Mouse (Mus musculus) MEL (cell line): ENCODE measurements around the gene Krtap16-1. TPM values are rescaled to one million over a fixed set of nuclear protein-coding genes. Genes with fewer than 3 reads are reported as not detected.

ENCODE experiments used
- DNase-seq: peaks from one replicate; pipeline ENCODE4 v3.0.0; 2011; ENCODE audit warnings: low read depth, low spot score
- H3K27ac ChIP-seq: 2 replicates; pipeline ENCODE4 v1.5.1; 2012; ENCODE audit warnings: low read depth, mild to moderate bottlenecking, control low read depth, low read length, moderate library complexity; ENCODE audit not compliant: control insufficient read depth
- H3K27me3 ChIP-seq, 2 experiments: fragments of 150-350 bp in 1 of 2; sonication (generic) in 1 of 2; 2 replicates each; pipeline ENCODE4 v1.6.1; 2012; ENCODE audit warnings: low read length in 2 of 2, mild to moderate bottlenecking in 2 of 2, improper control_type of control experiment in 1 of 2, moderate library complexity in 1 of 2; ENCODE audit not compliant: insufficient read depth in 2 of 2, control insufficient read depth in 1 of 2
- H3K36me3 ChIP-seq, 2 experiments: 2 replicates each; pipeline ENCODE4 v1.6.1; 2012 to 2014; ENCODE audit warnings: low read length in 2 of 2, improper control_type of control experiment in 1 of 2, inconsistent platforms in 1 of 2, mild to moderate bottlenecking in 1 of 2; ENCODE audit not compliant: insufficient read depth in 2 of 2, control insufficient read depth in 1 of 2
- H3K4me1 ChIP-seq, 2 experiments: fragments of 150-350 bp in 1 of 2; sonication (generic) in 1 of 2; 2 replicates each; pipeline ENCODE4 v1.6.1; 2012; ENCODE audit warnings: low read length in 2 of 2, improper control_type of control experiment in 1 of 2, mild to moderate bottlenecking in 1 of 2; ENCODE audit not compliant: insufficient read depth in 2 of 2, control insufficient read depth in 1 of 2
- H3K4me3 ChIP-seq, 2 experiments: fragments of 150-350 bp in 1 of 2; sonication (generic) in 1 of 2; 2 replicates each; pipeline ENCODE4 v1.5.1; 2012; ENCODE audit warnings: low read depth in 2 of 2, low read length in 2 of 2, mild to moderate bottlenecking in 2 of 2, moderate library complexity in 2 of 2, control low read depth in 1 of 2, improper control_type of control experiment in 1 of 2; ENCODE audit not compliant: control insufficient read depth in 1 of 2, insufficient read depth in 1 of 2
- H3K79me2 ChIP-seq: 2 replicates; pipeline ENCODE4 v1.6.1; 2012; ENCODE audit warnings: mild to moderate bottlenecking, low read length, moderate library complexity; ENCODE audit not compliant: control insufficient read depth, poor library complexity, insufficient read depth
- H3K9ac ChIP-seq: 2 replicates; pipeline ENCODE4 v1.6.1; 2012; ENCODE audit warnings: low read depth, mild to moderate bottlenecking, control low read depth, low read length, moderate library complexity; ENCODE audit not compliant: control insufficient read depth, poor library complexity, severe bottlenecking
- H3K9me3 ChIP-seq: fragments of 150-350 bp; sonication (generic); replicated peaks from 2 replicates; pipeline ENCODE4 v1.6.1; 2012; ENCODE audit warnings: mild to moderate bottlenecking, low read length, improper control_type of control experiment, moderate library complexity; ENCODE audit not compliant: insufficient read depth
- BHLHE40 ChIP-seq: IDR thresholded peaks from 2 replicates; pipeline ENCODE4 v1.6.1; 2012; ENCODE audit warnings: low read depth, mild to moderate bottlenecking, inconsistent platforms, low read length, improper control_type of control experiment, borderline replicate concordance
- CHD1 ChIP-seq: IDR thresholded peaks from 2 replicates; pipeline ENCODE4 v1.6.1; 2012; ENCODE audit warnings: low read depth, mild to moderate bottlenecking, inconsistent platforms, low read length, improper control_type of control experiment
- ELF1 ChIP-seq: IDR thresholded peaks from 2 replicates; pipeline ENCODE4 v1.6.1; 2014; ENCODE audit warnings: low read depth, mild to moderate bottlenecking, inconsistent platforms, low read length, improper control_type of control experiment, moderate library complexity
- EP300 ChIP-seq, 2 experiments: IDR thresholded peaks; 2 replicates each; pipeline ENCODE4 v1.6.1; 2011; ENCODE audit warnings: improper control_type of control experiment in 2 of 2, low read length in 2 of 2, low read depth in 1 of 2, mild to moderate bottlenecking in 1 of 2
- ETS1 ChIP-seq: IDR thresholded peaks from 2 replicates; pipeline ENCODE4 v1.6.1; 2012; ENCODE audit warnings: low read depth, mild to moderate bottlenecking, inconsistent platforms, low read length, improper control_type of control experiment, moderate library complexity
- GABPA ChIP-seq: IDR thresholded peaks from 2 replicates; pipeline ENCODE4 v1.6.1; 2012; ENCODE audit warnings: low read depth, mild to moderate bottlenecking, inconsistent platforms, low read length, improper control_type of control experiment, moderate library complexity
- HCFC1 ChIP-seq: IDR thresholded peaks from 2 replicates; pipeline ENCODE4 v1.6.1; 2012; ENCODE audit warnings: low read depth, mild to moderate bottlenecking, inconsistent platforms, low read length, improper control_type of control experiment, moderate library complexity
- MAX ChIP-seq: IDR thresholded peaks from 2 replicates; pipeline ENCODE4 v1.6.1; 2011; ENCODE audit warnings: low read length, improper control_type of control experiment
- MAZ ChIP-seq: IDR thresholded peaks from 2 replicates; pipeline ENCODE4 v1.6.1; 2012; ENCODE audit warnings: low read depth, mild to moderate bottlenecking, inconsistent platforms, low read length, improper control_type of control experiment
- MEF2A ChIP-seq: IDR thresholded peaks from 2 replicates; pipeline ENCODE4 v1.6.1; 2014; ENCODE audit warnings: low read depth, mild to moderate bottlenecking, inconsistent platforms, low read length, improper control_type of control experiment; ENCODE audit not compliant: poor library complexity, insufficient replicate concordance, severe bottlenecking; ENCODE audit errors: extremely low read depth
- MXI1 ChIP-seq: IDR thresholded peaks from 2 replicates; pipeline ENCODE4 v1.6.1; 2011; ENCODE audit warnings: mild to moderate bottlenecking, low read depth, low read length, improper control_type of control experiment
- NRF1 ChIP-seq: IDR thresholded peaks from 2 replicates; pipeline ENCODE4 v1.6.1; 2014; ENCODE audit warnings: low read depth, mild to moderate bottlenecking, inconsistent platforms, low read length, improper control_type of control experiment, moderate library complexity; ENCODE audit not compliant: poor library complexity, insufficient read depth, severe bottlenecking
- POLR2AphosphoS2 ChIP-seq: IDR thresholded peaks from 2 replicates; pipeline ENCODE4 v1.6.1; 2011; ENCODE audit warnings: low read length, improper control_type of control experiment
- SIN3A ChIP-seq: IDR thresholded peaks from 2 replicates; pipeline ENCODE4 v1.6.1; 2012; ENCODE audit warnings: low read length, improper control_type of control experiment, inconsistent platforms
- SMC3 ChIP-seq: IDR thresholded peaks from 2 replicates; pipeline ENCODE4 v1.6.1; 2011; ENCODE audit warnings: low read depth, low read length, improper control_type of control experiment
- TAL1 ChIP-seq: IDR thresholded peaks from 2 replicates; pipeline ENCODE4 v1.6.1; 2012; ENCODE audit warnings: mild to moderate bottlenecking, inconsistent platforms, low read length, moderate library complexity, mixed read lengths
- TCF12 ChIP-seq: IDR thresholded peaks from 2 replicates; pipeline ENCODE4 v1.6.1; 2014; ENCODE audit warnings: low read depth, mild to moderate bottlenecking, inconsistent platforms, low read length, improper control_type of control experiment, moderate library complexity
- USF2 ChIP-seq, 2 experiments: IDR thresholded peaks; 2 replicates each; pipeline ENCODE4 v1.6.1; 2011 to 2012; ENCODE audit warnings: improper control_type of control experiment in 2 of 2, low read length in 2 of 2, borderline replicate concordance in 1 of 2, inconsistent platforms in 1 of 2, low read depth in 1 of 2, mild to moderate bottlenecking in 1 of 2; ENCODE audit not compliant: insufficient read depth in 1 of 2
- ZC3H11A ChIP-seq: IDR thresholded peaks from 2 replicates; pipeline ENCODE4 v1.6.1; 2012; ENCODE audit warnings: low read depth, mild to moderate bottlenecking, inconsistent platforms, low read length, improper control_type of control experiment
- polyA plus RNA-seq, 2 experiments: library from polyadenylated mRNA; stranded (reverse) in 1 of 2; unstranded in 1 of 2; fragments of >175 nt in 1 of 2; fragments of >200 nt in 1 of 2; gene quantifications; 2 replicates each; pipeline versions ENCODE4 v1.2.1 to v1.2.4; 2012; ENCODE audit warnings: low replicate concordance in 2 of 2, low read depth in 1 of 2; ENCODE audit not compliant: insufficient read length in 2 of 2, insufficient read depth in 1 of 2, missing spikeins in 1 of 2
- total RNA-seq: library from RNA; depleted of rRNA; stranded (reverse); fragments of 300-350 nt; gene quantifications from 2 replicates; pipeline ENCODE4 v1.2.3, GENCODE M21; 2012

The Krtap16-1 gene
- total and polyA plus RNA-seq, 3 experiments, result 0.08 TPM; not detected in 2

- Histone ChIP-seq H3K9ac (no peak within 1 kb of the TSS), H3K27me3 (no peaks in the 10 kb centered on the region), H3K4me3 (no peak within 1 kb of the TSS), H3K4me1 (no peaks in the 10 kb centered on the region), H3K9me3 (no peaks in the 10 kb centered on the region), H3K79me2 (no peaks in the 10 kb centered on the region), H3K27ac (no peak within 1 kb of the TSS), H3K36me3 (no peaks in the 10 kb centered on the region)
- no peak for DNase-seq
- TF ChIP-seq MAX (no peak), MXI1 (no peak), MEF2A (no peak), SIN3A (no peak), HCFC1 (no peak), TAL1 (no peak), USF2 (IDR thresholded peaks at IDR 0.05; ENCODE audit: borderline replicate concordance in 1 of 2, insufficient read depth in 1 of 2, low read depth in 1 of 2, low read length in 2 of 2) (no peak), CHD1 (no peak), ETS1 (no peak), NRF1 (no peak), MAZ (no peak), TCF12 (no peak), ELF1 (no peak), SMC3 (no peak), POLR2AphosphoS2 (no peak), EP300 (IDR thresholded peaks at IDR 0.05; ENCODE audit: low read depth in 1 of 2, low read length in 2 of 2) (no peak), GABPA (no peak), BHLHE40 (no peak)
Observed at GRCm38 (mm10) chr11:100016112-100016511, 29.7 kb upstream of the Krtap16-1 start, which contains the start of gene Krt33a. TSS of gene Krt33a (minus strand) at chr11:100016212.

DNA sequence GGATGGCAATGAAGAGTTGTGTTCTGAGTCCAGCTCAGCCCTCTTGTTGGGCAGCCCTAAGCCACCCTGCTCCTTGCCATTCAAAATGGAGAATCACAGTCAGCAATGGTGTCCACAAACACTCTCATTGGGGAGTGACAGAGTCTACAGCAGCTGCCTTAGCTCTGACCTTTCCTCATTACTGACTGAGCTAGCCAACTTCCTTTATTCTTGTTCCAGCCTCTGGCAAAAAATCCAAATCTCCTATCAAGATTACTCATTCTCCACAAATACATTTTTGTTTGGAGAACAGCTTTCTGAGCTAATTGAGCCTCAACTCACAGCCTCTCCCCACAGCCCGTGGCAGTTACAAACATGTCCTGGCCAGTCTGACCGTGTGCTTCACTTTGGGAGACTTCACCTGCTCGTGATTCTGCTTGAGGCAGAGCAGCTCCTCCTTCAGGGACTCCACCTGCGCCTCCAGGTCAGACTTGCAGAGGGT lies 27.3 kb upstream of the Krtap16-1 start:
- no peaks in the 10 kb centered on the region for H3K79me2 ChIP-seq
- no peak overlapping the region for H3K9ac ChIP-seq
- H3K4me1 ChIP-seq, result no peaks in the 10 kb centered on the region
- H3K36me3 ChIP-seq, result no peaks in the 10 kb centered on the region
- H3K27ac ChIP-seq, result no peak overlapping the region
- DNase-seq, result no peak
- TF ChIP-seq ELF1 (no peak), ZC3H11A (no peak)
- TF ChIP-seq, all 39 proteins: peak for 0
- H3K4me3 ChIP-seq, result no peak overlapping the region
- H3K27me3 ChIP-seq, result no peaks in the 10 kb centered on the region
- no peaks in the 10 kb centered on the region for H3K9me3 ChIP-seq
